Mouse (Mus musculus): ENCODE measurements around the gene Sik2. TPM values are rescaled to one million over a fixed set of nuclear protein-coding genes. Genes with fewer than 3 reads are reported as not detected.

Gene Sik2
- 23.9 and 40.9 TPM in 2 replicates for total RNA-seq (2014; rRNA removed; ENCODE audit: low replicate concordance)
- polyA plus RNA-seq (2015; fragmentation: Nextera tagmentation; extraction: Ambion mirVana): 7.0 and 9.1 TPM in 2 replicates

GRCm38 (mm10) chr9:51008841-51009655, at the start of gene Sik2:
TSS of gene Sik2 (minus strand) at chr9:51009073.
- Histone ChIP-seq H3K4me2 (ENCODE audit: low read depth, low read length) (peak within 1 kb of the TSS; percentile 94), H3K9me3 (replicated peaks; ENCODE audit: control insufficient read depth, low read length) (no peaks in the 10 kb centered on the region), H3K4me1 (ENCODE audit: control insufficient read depth, insufficient read depth) (peaks cover 16% of the 10 kb centered on the region), H3K36me3 (replicated peaks; ENCODE audit: control insufficient read depth, insufficient read depth, low read length) (no peaks in the 10 kb centered on the region), H3K4me3 (ENCODE audit: low read depth, low read length) (peak within 1 kb of the TSS; percentile 82), H3K27ac (ENCODE audit: low read depth) (peak within 1 kb of the TSS; percentile 92), H3K9ac (replicated peaks; ENCODE audit: low read depth, low read length) (peak within 1 kb of the TSS; percentile 82), H3K27me3 (ENCODE audit: control insufficient read depth, insufficient read depth, low read length) (no peaks in the 10 kb centered on the region)
- DNase-seq (ENCODE audit: low spot score): peak; percentile 94
- ATAC-seq (ENCODE audit: insufficient read depth, low read depth): peak; percentile 96
- TF ChIP-seq CTCF (IDR thresholded peaks at IDR 0.05; ENCODE audit: low read depth): peak; percentile 88
- TF ChIP-seq EP300 (IDR thresholded peaks at IDR 0.05; ENCODE audit: low read depth): no peak
- WGBS: 1% methylated on average over 72 of the region's 85 CpGs

DNA sequence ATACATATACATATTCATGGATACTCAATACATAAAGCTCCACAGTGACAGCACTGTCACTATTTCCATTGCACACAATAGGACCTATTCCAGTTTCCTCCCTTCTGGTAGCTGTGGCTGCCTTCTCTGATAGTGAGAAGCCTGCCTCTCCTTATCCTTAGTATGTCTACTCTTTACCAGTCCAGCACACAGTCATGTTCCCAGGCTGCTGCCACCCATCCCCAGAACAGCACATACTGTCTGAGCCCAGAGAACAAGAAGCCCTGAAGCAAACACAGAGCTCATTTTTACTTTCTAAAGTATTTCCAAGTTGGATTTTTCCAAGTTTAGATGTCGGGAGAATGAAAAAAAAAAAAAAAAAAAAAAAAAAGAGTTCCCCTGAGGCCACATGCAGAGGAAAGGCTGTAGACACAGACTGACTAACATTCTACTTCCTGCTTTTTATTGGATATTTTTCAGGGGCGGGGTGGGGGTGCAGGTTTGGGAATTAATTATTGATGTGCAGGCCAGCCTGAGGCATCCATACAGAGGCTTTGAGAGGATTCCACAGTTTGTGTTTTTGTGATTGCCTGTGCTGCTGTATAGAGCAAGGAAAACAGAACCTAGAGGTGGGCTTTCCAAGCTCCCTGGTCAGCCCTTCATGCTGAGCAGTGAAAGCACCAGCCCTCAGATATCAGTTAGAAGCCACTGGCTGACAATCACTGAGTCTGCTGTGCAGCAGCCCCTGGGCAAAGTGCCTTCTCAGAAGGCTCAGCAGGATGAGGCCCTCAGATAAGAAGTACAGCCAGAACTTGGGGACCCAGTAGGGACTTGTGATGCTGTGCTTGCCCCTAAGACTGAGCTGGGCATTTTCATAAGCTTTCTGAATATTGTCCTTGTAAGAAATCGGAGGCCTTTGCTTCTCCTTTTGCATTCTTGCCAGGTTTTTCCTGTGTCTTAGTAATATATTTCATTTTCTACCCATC, 47.8 kb upstream of the Sik2 start:
- 58% methylated on average over 3 of the region's 3 CpGs for WGBS
- Histone ChIP-seq H3K4me2 (ENCODE audit: low read depth, low read length) (no peak overlapping the region), H3K36me3 (replicated peaks; ENCODE audit: control insufficient read depth, insufficient read depth, low read length) (no peaks in the 10 kb centered on the region), H3K4me1 (ENCODE audit: control insufficient read depth, insufficient read depth) (no peaks in the 10 kb centered on the region), H3K9ac (replicated peaks; ENCODE audit: low read depth, low read length) (no peak overlapping the region), H3K27ac (ENCODE audit: low read depth) (no peak overlapping the region), H3K4me3 (ENCODE audit: low read depth, low read length) (no peak overlapping the region), H3K9me3 (replicated peaks; ENCODE audit: control insufficient read depth, low read length) (no peaks in the 10 kb centered on the region), H3K27me3 (ENCODE audit: control insufficient read depth, insufficient read depth, low read length) (no peaks in the 10 kb centered on the region)
- ATAC-seq (ENCODE audit: insufficient read depth, low read depth): no peak
- no peak for DNase-seq (ENCODE audit: low spot score)
- TF ChIP-seq CTCF (IDR thresholded peaks at IDR 0.05; ENCODE audit: low read depth) (no peak), EP300 (IDR thresholded peaks at IDR 0.05; ENCODE audit: low read depth) (no peak)

- H3K27me3 ChIP-seq (ENCODE audit: control insufficient read depth, insufficient read depth, low read length): no peaks in the 10 kb centered on the region
- DNase-seq (ENCODE audit: low spot score) (no peak), ATAC-seq (ENCODE audit: insufficient read depth, low read depth) (no peak)
- H3K9me3 ChIP-seq (replicated peaks; ENCODE audit: control insufficient read depth, low read length): no peaks in the 10 kb centered on the region
- TF ChIP-seq EP300 (IDR thresholded peaks at IDR 0.05; ENCODE audit: low read depth) (no peak), CTCF (IDR thresholded peaks at IDR 0.05; ENCODE audit: low read depth) (peak; percentile 44)
- no peaks in the 10 kb centered on the region for H3K36me3 ChIP-seq (replicated peaks; ENCODE audit: control insufficient read depth, insufficient read depth, low read length)
- H3K4me3 ChIP-seq (ENCODE audit: low read depth, low read length): no peak overlapping the region
- 34% methylated on average over 3 of the region's 3 CpGs for WGBS
- no peak overlapping the region for H3K4me2 ChIP-seq (ENCODE audit: low read depth, low read length)
- no peak overlapping the region for H3K27ac ChIP-seq (ENCODE audit: low read depth)
- no peaks in the 10 kb centered on the region for H3K4me1 ChIP-seq (ENCODE audit: control insufficient read depth, insufficient read depth)
- H3K9ac ChIP-seq (replicated peaks; ENCODE audit: low read depth, low read length): no peak overlapping the region
These were observed 43.3 kb upstream of the Sik2 start for GRCm38 (mm10) chr9:51052180-51052579.

- no peak for ATAC-seq (ENCODE audit: insufficient read depth, low read depth)
- Histone ChIP-seq H3K4me2 (ENCODE audit: low read depth, low read length) (no peak overlapping the region), H3K4me1 (ENCODE audit: control insufficient read depth, insufficient read depth) (no peaks in the 10 kb centered on the region), H3K36me3 (replicated peaks; ENCODE audit: control insufficient read depth, insufficient read depth, low read length) (no peaks in the 10 kb centered on the region), H3K9ac (replicated peaks; ENCODE audit: low read depth, low read length) (no peak overlapping the region), H3K27me3 (ENCODE audit: control insufficient read depth, insufficient read depth, low read length) (no peaks in the 10 kb centered on the region), H3K9me3 (replicated peaks; ENCODE audit: control insufficient read depth, low read length) (no peaks in the 10 kb centered on the region), H3K27ac (ENCODE audit: low read depth) (no peak overlapping the region), H3K4me3 (ENCODE audit: low read depth, low read length) (no peak overlapping the region)
- 67% methylated on average over 6 of the region's 6 CpGs for WGBS
- TF ChIP-seq EP300 (IDR thresholded peaks at IDR 0.05; ENCODE audit: low read depth): no peak
- no peak for TF ChIP-seq CTCF (IDR thresholded peaks at IDR 0.05; ENCODE audit: low read depth)
- no peak for DNase-seq (ENCODE audit: low spot score)
These were observed 33.3 kb upstream of the Sik2 start for GRCm38 (mm10) chr9:51042136-51042535.

- no peaks in the 10 kb centered on the region for H3K27me3 ChIP-seq (ENCODE audit: control insufficient read depth, insufficient read depth, low read length)
- ATAC-seq (ENCODE audit: insufficient read depth, low read depth) (no peak), DNase-seq (ENCODE audit: low spot score) (no peak)
- H3K27ac ChIP-seq (ENCODE audit: low read depth): no peak overlapping the region
- H3K4me1 ChIP-seq (ENCODE audit: control insufficient read depth, insufficient read depth): no peaks in the 10 kb centered on the region
- H3K36me3 ChIP-seq (replicated peaks; ENCODE audit: control insufficient read depth, insufficient read depth, low read length): no peaks in the 10 kb centered on the region
- no peaks in the 10 kb centered on the region for H3K9me3 ChIP-seq (replicated peaks; ENCODE audit: control insufficient read depth, low read length)
- 85% methylated on average over 7 of the region's 7 CpGs for WGBS
- H3K9ac ChIP-seq (replicated peaks; ENCODE audit: low read depth, low read length): no peak overlapping the region
- no peak for TF ChIP-seq CTCF (IDR thresholded peaks at IDR 0.05; ENCODE audit: low read depth)
- no peak for TF ChIP-seq EP300 (IDR thresholded peaks at IDR 0.05; ENCODE audit: low read depth)
- H3K4me3 ChIP-seq (ENCODE audit: low read depth, low read length): no peak overlapping the region
- H3K4me2 ChIP-seq (ENCODE audit: low read depth, low read length): no peak overlapping the region
These were observed 32.7 kb upstream of the Sik2 start for GRCm38 (mm10) chr9:51041491-51041980.

All from heart, postnatal 0 days (tissue).